Mouse (Mus musculus) embryo, embryonic 9.5 days (tissue): ENCODE measurements around the gene Olfr328.
"Not testable (repeated sequence)": the region's sequence is repeated elsewhere in the genome, so short reads cannot be mapped to it uniquely, and the experiment has no call there.

ENCODE experiments used
- DNase-seq: peaks from one replicate; pipeline ENCODE4 v3.0.0-alpha.2; 2017; ENCODE audit errors: extremely low spot score

Gene Olfr328

GRCm38 (mm10) chr11:58555536-58555935, at the start of gene Olfr328:
TSS of gene Olfr328 (minus strand) at chr11:58555636.
- no peak for DNase-seq

GRCm38 (mm10) chr11:58605228-58605627, 49.8 kb upstream of the Olfr328 start:
- DNase-seq, result no peak

GRCm38 (mm10) chr11:58604688-58605087, 49.3 kb upstream of the Olfr328 start:
- DNase-seq, result no peak

- no peak for DNase-seq
These were observed 47.5 kb upstream of the Olfr328 start for GRCm38 (mm10) chr11:58602800-58603560.

GRCm38 (mm10) chr11:58602062-58602461, 46.6 kb upstream of the Olfr328 start:
- no peak for DNase-seq

- DNase-seq, result no peak
These were observed 42.4 kb upstream of the Olfr328 start for GRCm38 (mm10) chr11:58597837-58598236.

- no peak for DNase-seq
These were observed 39.4 kb upstream of the Olfr328 start, which contains the start of gene Olfr324 for GRCm38 (mm10) chr11:58594814-58595213. TSS of gene Olfr324 (plus strand) at chr11:58595114.

GRCm38 (mm10) chr11:58588620-58589250, 33.3 kb upstream of the Olfr328 start:
- no peak for DNase-seq

- peak; percentile 25 for DNase-seq
These were observed 32.5 kb upstream of the Olfr328 start for GRCm38 (mm10) chr11:58587898-58588348.

- DNase-seq, result no peak
These were observed 23.2 kb upstream of the Olfr328 start for GRCm38 (mm10) chr11:58578636-58579035.

GRCm38 (mm10) chr11:58577430-58577829, 22.0 kb upstream of the Olfr328 start, which contains the start of gene Olfr325:
TSS of gene Olfr325 (plus strand) at chr11:58577730.
- no peak for DNase-seq

- no peak for DNase-seq
These were observed 15.0 kb upstream of the Olfr328 start, which contains the start of gene Olfr224 for GRCm38 (mm10) chr11:58570405-58570804. TSS of gene Olfr224 (minus strand) at chr11:58570553.

- DNase-seq, result no peak
These were observed 9.1 kb downstream of the Olfr328 start, which contains the start of gene Olfr329-ps for GRCm38 (mm10) chr11:58546322-58546721. TSS of gene Olfr329-ps (minus strand) at chr11:58546422.

GRCm38 (mm10) chr11:58534736-58535135, 20.7 kb downstream of the Olfr328 start, which contains the start of gene Olfr330:
TSS of gene Olfr330 (minus strand) at chr11:58534836.
- DNase-seq, result not testable (repeated sequence)

GRCm38 (mm10) chr11:58519756-58520155, 35.7 kb downstream of the Olfr328 start:
- not testable (repeated sequence) for DNase-seq

GRCm38 (mm10) chr11:58518916-58519315, 36.5 kb downstream of the Olfr328 start:
- not testable (repeated sequence) for DNase-seq

GRCm38 (mm10) chr11:58509058-58509457, 46.4 kb downstream of the Olfr328 start:
- not testable (repeated sequence) for DNase-seq

GRCm38 (mm10) chr11:58502472-58502871, 53.0 kb downstream of the Olfr328 start, which contains the start of gene Olfr331:
TSS of gene Olfr331 (minus strand) at chr11:58502572.
- not testable (repeated sequence) for DNase-seq
